Mouse (Mus musculus) lung, postnatal 0 days (tissue): Measurements from ENCODE around the gene Slc25a54.

ENCODE experiments used
- CTCF ChIP-seq: IDR thresholded peaks from 2 replicates; pipeline ENCODE4 v1.5.1; 2016; ENCODE audit warnings: antibody characterized with exemption, mild to moderate bottlenecking
- EP300 ChIP-seq: IDR thresholded peaks from 2 replicates; pipeline ENCODE4 v1.6.1; 2016; ENCODE audit warnings: antibody characterized with exemption, mild to moderate bottlenecking, control low read depth

GRCm38 (mm10) chr3:109059903-109060302 lies 20.4 kb upstream of the Slc25a54 start:
- no peak for TF ChIP-seq EP300
- peak; percentile 8; the same call in 1 of the 2 replicates for TF ChIP-seq CTCF
